Mouse (Mus musculus): Measurements from ENCODE around the gene Zbtb12.

DNA sequence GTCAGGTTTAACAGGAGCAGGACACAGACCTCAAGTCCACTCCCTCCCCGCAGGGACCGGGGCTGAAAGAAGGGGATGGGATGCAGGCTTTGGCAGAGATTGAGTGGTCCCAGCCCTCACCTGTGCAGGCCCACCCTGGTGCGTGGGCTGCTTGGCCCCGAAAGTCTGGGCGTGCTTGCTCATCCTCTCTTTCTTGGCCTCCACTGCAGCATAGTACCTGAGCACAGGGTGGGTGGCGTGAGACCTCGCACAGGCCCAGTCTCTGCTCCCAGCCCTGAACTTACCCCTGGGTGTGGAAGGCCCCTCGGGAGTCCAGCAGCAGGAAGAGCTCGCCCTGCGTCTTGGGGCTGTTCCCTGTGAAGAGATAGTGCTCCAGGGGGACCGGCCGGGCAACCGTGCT lies 34.4 kb upstream of the Zbtb12 start:
- TF ChIP-seq CTCF (IDR thresholded peaks at IDR 0.05), result no peak
- TF ChIP-seq EP300 (IDR thresholded peaks at IDR 0.05), result no peak
